Mouse (Mus musculus) limb, embryonic 12.5 days (tissue): ENCODE data around the gene Piga. TPM values are rescaled to one million over a fixed set of nuclear protein-coding genes. Genes with fewer than 3 reads are reported as not detected.

Experiments used
- ATAC-seq: fragments of 200-750 bp; cut with Nextera tagmentation; 2 replicates; pipeline ENCODE4 v1.8.0; 2017; ENCODE audit warnings: low read depth, moderate TSS enrichment; ENCODE audit not compliant: insufficient number of reproducible peaks, insufficient read depth, low FRiP score, low TSS enrichment
- H3K27ac ChIP-seq: fragments of 300-500 bp; sonication (generic); 2 replicates; pipeline ENCODE4 v1.5.1; 2016; ENCODE audit warnings: mild to moderate bottlenecking, moderate library complexity
- H3K27me3 ChIP-seq: fragments of 300-500 bp; sonication (generic); 2 replicates; pipeline ENCODE4 v1.6.1; 2016; ENCODE audit warnings: mild to moderate bottlenecking, moderate library complexity
- H3K36me3 ChIP-seq: fragments of 300-500 bp; sonication (generic); 2 replicates; pipeline ENCODE4 v1.6.1; 2016; ENCODE audit warnings: mild to moderate bottlenecking, moderate library complexity
- H3K4me1 ChIP-seq: fragments of 300-500 bp; sonication (generic); replicated peaks from 2 replicates; pipeline ENCODE4 v1.6.1; 2016
- H3K4me2 ChIP-seq: fragments of 300-500 bp; sonication (generic); 2 replicates; pipeline ENCODE4 v1.6.1; 2016; ENCODE audit warnings: mild to moderate bottlenecking, moderate library complexity
- H3K4me3 ChIP-seq: fragments of 300-500 bp; sonication (generic); replicated peaks from 2 replicates; pipeline ENCODE4 v1.5.1; 2016; ENCODE audit warnings: mild to moderate bottlenecking
- H3K9ac ChIP-seq: fragments of 300-500 bp; sonication (generic); replicated peaks from 2 replicates; pipeline ENCODE4 v1.6.1; 2016; ENCODE audit warnings: mild to moderate bottlenecking, moderate library complexity
- H3K9me3 ChIP-seq: fragments of 300-500 bp; sonication (generic); 2 replicates; pipeline ENCODE4 v1.6.1; 2016; ENCODE audit warnings: mild to moderate bottlenecking, moderate library complexity
- WGBS: fragments of 180-500 bp; shearing (Covaris S2); methylation state at CpG from one replicate; pipeline ENCODE4 v1.1.7; 2016; 5-methylcytosine and 5-hydroxymethylcytosine counted together
- polyA plus RNA-seq: library from polyadenylated mRNA; unstranded; fragments of >200 nt; fragmentation: Nextera tagmentation; extraction: Ambion mirVana; gene quantifications from 2 replicates; pipeline ENCODE4 v1.2.1, GENCODE M21; 2016

The Piga gene
- polyA plus RNA-seq, 1 experiment from 2014 or later = 16.1 TPM

DNA sequence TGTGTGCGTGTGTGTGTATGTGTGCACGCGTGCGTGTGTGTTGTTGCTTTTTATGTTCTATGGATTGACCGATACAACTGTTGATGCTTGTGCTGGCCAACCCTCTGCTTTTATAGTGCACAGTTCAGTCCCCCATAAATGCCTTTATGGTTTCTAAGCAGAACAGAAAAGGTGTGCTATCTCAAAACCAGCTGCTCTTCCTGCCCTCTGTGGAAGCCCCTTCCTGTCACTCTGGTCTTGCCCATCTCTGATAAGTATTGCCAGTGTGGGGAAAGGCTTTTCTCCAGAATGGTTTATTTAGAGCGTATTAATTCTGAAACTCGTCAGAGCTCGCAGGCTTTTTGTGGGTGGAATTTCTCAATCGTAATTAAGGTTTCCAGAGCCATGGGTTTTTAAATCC is 13.1 kb downstream of the Piga start:
- H3K27me3 ChIP-seq = peaks cover 17% of the 10 kb centered on the region
- ATAC-seq = no peak
- no peak overlapping the region for H3K4me3 ChIP-seq
- peaks cover 20% of the 10 kb centered on the region for H3K36me3 ChIP-seq
- H3K27ac ChIP-seq = no peak overlapping the region
- WGBS = 95% methylated on average over 9 of the region's 9 CpGs
- no peak overlapping the region for H3K4me2 ChIP-seq
- no peak overlapping the region for H3K9ac ChIP-seq
- no peaks in the 10 kb centered on the region for H3K9me3 ChIP-seq
- H3K4me1 ChIP-seq = no peaks in the 10 kb centered on the region

DNA sequence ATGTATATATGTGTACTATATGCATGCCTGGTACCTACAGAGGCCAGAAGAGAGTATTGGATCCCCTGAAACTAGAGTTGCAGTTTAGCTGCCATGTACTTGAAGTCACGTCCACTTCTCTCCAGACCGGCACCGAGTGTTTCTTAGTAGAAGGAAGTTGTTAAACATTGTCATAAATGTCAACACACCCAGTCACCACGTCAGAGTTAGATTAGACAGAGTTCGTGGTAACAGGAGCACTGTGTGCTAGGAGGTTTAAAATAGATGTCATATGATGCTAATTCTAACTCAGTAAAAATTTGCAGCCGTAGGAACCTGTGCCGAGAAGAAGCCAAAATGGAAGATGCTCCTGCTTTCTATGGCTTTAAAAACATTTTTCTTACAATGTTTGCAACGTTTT is 17.1 kb downstream of the Piga start, which contains the start of gene Asb11:
Gene Asb11, plus strand, starts transcription at position 286 of the 400 bp plus-strand sequence.
- H3K4me3 ChIP-seq = no peak within 1 kb of the TSS
- H3K9ac ChIP-seq = no peak within 1 kb of the TSS
- peaks cover 26% of the 10 kb centered on the region for H3K27me3 ChIP-seq
- WGBS = 59% methylated on average over 8 of the region's 8 CpGs
- no peak for ATAC-seq
- no peak within 1 kb of the TSS for H3K4me2 ChIP-seq
- H3K27ac ChIP-seq = no peak within 1 kb of the TSS
- H3K9me3 ChIP-seq = no peaks in the 10 kb centered on the region
- H3K36me3 ChIP-seq = peaks cover 12% of the 10 kb centered on the region
- no peaks in the 10 kb centered on the region for H3K4me1 ChIP-seq

- no peak for ATAC-seq
- Histone ChIP-seq H3K4me1 (no peaks in the 10 kb centered on the region), H3K9me3 (no peaks in the 10 kb centered on the region), H3K9ac (no peak overlapping the region), H3K36me3 (no peaks in the 10 kb centered on the region), H3K27ac (no peak overlapping the region), H3K4me2 (no peak overlapping the region), H3K27me3 (peaks cover 28% of the 10 kb centered on the region), H3K4me3 (no peak overlapping the region)
- 82% methylated on average over 7 of the region's 7 CpGs for WGBS
Measured at GRCm38 (mm10) chrX:164439462-164439861, 19.9 kb downstream of the Piga start.

- WGBS = 77% methylated on average over 2 of the region's 2 CpGs
- no peaks in the 10 kb centered on the region for H3K4me1 ChIP-seq
- no peaks in the 10 kb centered on the region for H3K36me3 ChIP-seq
- H3K4me3 ChIP-seq = no peak overlapping the region
- no peak for ATAC-seq
- H3K4me2 ChIP-seq = no peak overlapping the region
- no peak overlapping the region for H3K9ac ChIP-seq
- H3K9me3 ChIP-seq = no peaks in the 10 kb centered on the region
- peaks cover 26% of the 10 kb centered on the region for H3K27me3 ChIP-seq
- no peak overlapping the region for H3K27ac ChIP-seq
Measured at GRCm38 (mm10) chrX:164440140-164440539, 20.6 kb downstream of the Piga start.

GRCm38 (mm10) chrX:164440703-164441102 is 21.1 kb downstream of the Piga start:
- Histone ChIP-seq H3K4me3 (no peak overlapping the region), H3K4me2 (no peak overlapping the region), H3K36me3 (no peaks in the 10 kb centered on the region), H3K9ac (no peak overlapping the region), H3K27ac (no peak overlapping the region), H3K4me1 (no peaks in the 10 kb centered on the region), H3K27me3 (peaks cover 26% of the 10 kb centered on the region), H3K9me3 (no peaks in the 10 kb centered on the region)
- ATAC-seq = no peak
- 75% methylated on average over 3 of the region's 3 CpGs for WGBS

- Histone ChIP-seq H3K9ac (no peak overlapping the region), H3K4me3 (no peak overlapping the region), H3K4me1 (no peaks in the 10 kb centered on the region), H3K4me2 (no peak overlapping the region), H3K27me3 (peaks cover 23% of the 10 kb centered on the region), H3K36me3 (no peaks in the 10 kb centered on the region), H3K9me3 (no peaks in the 10 kb centered on the region), H3K27ac (no peak overlapping the region)
- no peak for ATAC-seq
- WGBS = 82% methylated on average over 3 of the region's 3 CpGs
Measured at GRCm38 (mm10) chrX:164441306-164441705, 21.7 kb downstream of the Piga start.

DNA sequence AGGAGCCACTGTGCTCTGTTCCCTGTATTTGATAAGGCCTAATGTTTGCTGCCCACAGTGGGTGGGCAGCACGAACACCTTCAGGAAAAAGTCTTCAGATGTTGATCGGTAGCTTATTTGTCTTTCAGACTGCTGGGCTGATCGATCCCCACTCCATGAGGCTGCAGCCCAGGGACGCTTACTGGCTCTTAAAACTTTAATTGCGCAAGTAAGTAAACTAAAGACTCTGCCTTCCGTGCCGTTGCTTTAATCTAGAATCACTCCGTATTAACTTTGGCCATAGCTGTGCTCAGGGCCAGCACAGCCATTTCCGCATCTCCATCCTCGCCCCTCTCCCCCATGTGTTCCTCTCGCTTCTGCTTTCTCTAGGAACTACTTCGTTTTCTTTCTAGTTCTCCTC is 26.0 kb downstream of the Piga start:
- no peaks in the 10 kb centered on the region for H3K4me1 ChIP-seq
- H3K4me2 ChIP-seq = no peak overlapping the region
- H3K36me3 ChIP-seq = no peaks in the 10 kb centered on the region
- 74% methylated on average over 12 of the region's 12 CpGs for WGBS
- H3K4me3 ChIP-seq = no peak overlapping the region
- no peak for ATAC-seq
- H3K9me3 ChIP-seq = no peaks in the 10 kb centered on the region
- H3K9ac ChIP-seq = no peak overlapping the region
- peaks cover 17% of the 10 kb centered on the region for H3K27me3 ChIP-seq
- H3K27ac ChIP-seq = no peak overlapping the region

GRCm38 (mm10) chrX:164446106-164446551 is 26.5 kb downstream of the Piga start:
- WGBS = 81% methylated on average over 10 of the region's 10 CpGs
- Histone ChIP-seq H3K4me3 (no peak overlapping the region), H3K9me3 (no peaks in the 10 kb centered on the region), H3K27me3 (peaks cover 11% of the 10 kb centered on the region), H3K4me2 (no peak overlapping the region), H3K4me1 (no peaks in the 10 kb centered on the region), H3K36me3 (no peaks in the 10 kb centered on the region), H3K9ac (no peak overlapping the region), H3K27ac (no peak overlapping the region)
- no peak for ATAC-seq

- Histone ChIP-seq H3K4me3 (no peak overlapping the region), H3K27ac (no peak overlapping the region), H3K4me1 (no peaks in the 10 kb centered on the region), H3K36me3 (no peaks in the 10 kb centered on the region), H3K27me3 (peaks cover 5% of the 10 kb centered on the region), H3K9ac (no peak overlapping the region), H3K4me2 (no peak overlapping the region), H3K9me3 (no peaks in the 10 kb centered on the region)
- no peak for ATAC-seq
- WGBS = 90% methylated on average over 9 of the region's 9 CpGs
Measured at GRCm38 (mm10) chrX:164446835-164447681, 27.5 kb downstream of the Piga start.

GRCm38 (mm10) chrX:164447682-164448071 is 28.1 kb downstream of the Piga start:
- Histone ChIP-seq H3K27me3 (peaks cover 7% of the 10 kb centered on the region), H3K36me3 (no peaks in the 10 kb centered on the region), H3K9me3 (no peaks in the 10 kb centered on the region), H3K4me2 (no peak overlapping the region), H3K27ac (no peak overlapping the region), H3K4me1 (no peaks in the 10 kb centered on the region), H3K9ac (no peak overlapping the region), H3K4me3 (no peak overlapping the region)
- ATAC-seq = no peak
- 89% methylated on average over 2 of the region's 2 CpGs for WGBS

DNA sequence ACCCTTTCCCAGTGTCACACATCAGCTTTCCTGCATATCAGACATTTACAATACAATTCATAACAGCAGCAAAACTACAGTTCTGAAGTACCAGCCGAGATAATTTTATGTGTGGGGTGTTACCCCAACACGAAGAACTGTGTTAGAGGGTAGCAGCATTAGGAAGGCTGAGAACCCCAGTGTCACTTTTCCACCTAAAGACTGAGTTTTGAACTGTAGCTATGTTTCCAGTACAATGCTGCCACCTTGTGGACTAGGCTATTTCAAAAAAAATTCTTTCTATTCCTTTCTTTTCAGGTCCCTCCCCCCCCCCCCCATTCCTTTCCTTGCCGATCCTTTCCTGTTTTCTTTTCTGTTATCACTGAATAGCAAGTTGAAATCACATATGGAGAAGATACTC is 29.6 kb downstream of the Piga start:
- WGBS = 26% methylated on average over 3 of the region's 3 CpGs
- H3K4me1 ChIP-seq = no peaks in the 10 kb centered on the region
- no peak for ATAC-seq
- peaks cover 8% of the 10 kb centered on the region; the same call in 1 of the 2 replicates for H3K27me3 ChIP-seq
- no peak overlapping the region for H3K9ac ChIP-seq
- no peaks in the 10 kb centered on the region for H3K36me3 ChIP-seq
- H3K4me3 ChIP-seq = no peak overlapping the region
- no peak overlapping the region for H3K4me2 ChIP-seq
- no peaks in the 10 kb centered on the region for H3K9me3 ChIP-seq
- H3K27ac ChIP-seq = no peak overlapping the region
